Mouse (Mus musculus) embryonic facial prominence, embryonic 14.5 days (tissue): ENCODE measurements around the gene Izumo1r. TPM values are rescaled to one million over a fixed set of nuclear protein-coding genes. Genes with fewer than 3 reads are reported as not detected.
"Not testable (repeated sequence)": the region's sequence is repeated elsewhere in the genome, so short reads cannot be mapped to it uniquely, and the experiment has no call there.

Experiments used
- ATAC-seq: fragments of 200-750 bp; cut with Nextera tagmentation; 2 replicates; pipeline ENCODE4 v1.8.0; 2017; ENCODE audit warnings: low read depth, moderate number of reproducible peaks, moderate TSS enrichment
- DNase-seq: peaks from one replicate; pipeline ENCODE4 v3.0.0-alpha.2; 2015; ENCODE audit warnings: low spot score
- H3K27ac ChIP-seq: fragments of 300-500 bp; sonication (generic); replicated peaks from 2 replicates; pipeline ENCODE4 v1.5.1; 2014; ENCODE audit warnings: low read depth, mild to moderate bottlenecking, low read length, moderate library complexity
- H3K27me3 ChIP-seq: fragments of 300-500 bp; sonication (generic); replicated peaks from 2 replicates; pipeline ENCODE4 v1.6.1; 2014; ENCODE audit warnings: low read length; ENCODE audit not compliant: control insufficient read depth, insufficient read depth
- H3K36me3 ChIP-seq: fragments of 300-500 bp; sonication (generic); 2 replicates; pipeline ENCODE4 v1.6.1; 2014; ENCODE audit warnings: low read length, mixed read lengths; ENCODE audit not compliant: control insufficient read depth, insufficient read depth
- H3K4me1 ChIP-seq: fragments of 300-500 bp; sonication (generic); 2 replicates; pipeline ENCODE4 v1.6.1; 2014; ENCODE audit warnings: antibody characterized with exemption, low read length; ENCODE audit not compliant: control insufficient read depth, insufficient read depth
- H3K4me2 ChIP-seq: fragments of 300-500 bp; sonication (generic); 2 replicates; pipeline ENCODE4 v1.6.1; 2014; ENCODE audit warnings: low read depth, mild to moderate bottlenecking, low read length, moderate library complexity, mixed read lengths
- H3K4me3 ChIP-seq: fragments of 300-500 bp; sonication (generic); 2 replicates; pipeline ENCODE4 v1.5.1; 2014; ENCODE audit warnings: low read depth, mild to moderate bottlenecking, low read length
- H3K9ac ChIP-seq: fragments of 300-500 bp; sonication (generic); 2 replicates; pipeline ENCODE4 v1.6.1; 2014; ENCODE audit warnings: low read depth, mild to moderate bottlenecking, low read length, moderate library complexity, mixed read lengths
- H3K9me3 ChIP-seq: fragments of 300-500 bp; sonication (generic); 2 replicates; pipeline ENCODE4 v1.6.1; 2016; ENCODE audit warnings: low read length; ENCODE audit not compliant: control insufficient read depth
- WGBS: fragments of 180-500 bp; shearing (Covaris S2); extraction: QIAGEN DNeasy Blood & Tissue Kit; methylation state at CpG from one replicate; pipeline ENCODE4 v1.1.7; 2014; 5-methylcytosine and 5-hydroxymethylcytosine counted together
- polyA plus RNA-seq: library from polyadenylated mRNA; unstranded; fragments of >200 nt; fragmentation: Nextera tagmentation; extraction: Ambion mirVana; gene quantifications from 2 replicates; pipeline ENCODE4 v1.2.1, GENCODE M21; 2014

Gene Izumo1r
- polyA plus RNA-seq, 1 experiment from 2014 or later, result 0.51 TPM

- Histone ChIP-seq H3K27me3 (no peaks in the 10 kb centered on the region), H3K9me3 (no peaks in the 10 kb centered on the region), H3K9ac (no peak overlapping the region), H3K4me1 (no peaks in the 10 kb centered on the region), H3K27ac (no peak overlapping the region), H3K4me2 (no peak overlapping the region), H3K4me3 (no peak overlapping the region), H3K36me3 (no peaks in the 10 kb centered on the region)
- DNase-seq (no peak), ATAC-seq (no peak)
- WGBS, result 77% methylated on average over 4 of the region's 4 CpGs
Measured at GRCm38 (mm10) chr9:14884641-14885040, 19.1 kb downstream of the Izumo1r start.

DNA sequence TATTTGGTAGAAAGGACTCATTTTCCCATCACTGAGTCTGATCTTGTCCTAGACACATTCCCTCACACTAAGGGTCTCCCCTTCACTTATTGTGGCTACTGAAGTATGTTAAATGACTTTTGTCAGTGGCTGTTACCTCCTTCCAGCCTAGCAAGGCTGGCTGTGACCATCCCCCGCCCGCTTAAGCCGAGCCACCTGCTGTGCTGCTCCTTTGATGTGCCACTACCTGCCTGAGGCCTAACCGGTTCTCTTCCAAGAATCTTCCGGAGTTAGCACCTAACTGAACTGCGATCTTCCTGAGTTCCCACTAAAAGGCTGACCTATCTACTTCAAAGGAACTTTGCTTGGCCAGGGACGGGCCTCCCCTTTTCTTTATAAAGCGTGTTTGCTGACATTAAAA lies 27.2 kb downstream of the Izumo1r start:
- H3K4me3 ChIP-seq, H3K27ac ChIP-seq, ATAC-seq, H3K4me1 ChIP-seq, H3K36me3 ChIP-seq, DNase-seq, H3K27me3 ChIP-seq, H3K4me2 ChIP-seq, H3K9me3 ChIP-seq, H3K9ac ChIP-seq: not testable (repeated sequence)
- WGBS, result 18% methylated on average over 8 of the region's 8 CpGs

GRCm38 (mm10) chr9:14875743-14876507 lies 27.8 kb downstream of the Izumo1r start:
- no peak for DNase-seq
- no peak overlapping the region for H3K9ac ChIP-seq
- no peak overlapping the region for H3K27ac ChIP-seq
- H3K9me3 ChIP-seq, result no peaks in the 10 kb centered on the region
- no peaks in the 10 kb centered on the region for H3K27me3 ChIP-seq
- 81% methylated on average over 5 of the region's 5 CpGs for WGBS
- H3K4me1 ChIP-seq, result peaks cover 8% of the 10 kb centered on the region
- ATAC-seq, result no peak
- H3K4me3 ChIP-seq, result no peak overlapping the region
- H3K4me2 ChIP-seq, result no peak overlapping the region
- no peaks in the 10 kb centered on the region for H3K36me3 ChIP-seq

- no peak overlapping the region for H3K9ac ChIP-seq
- WGBS, result 35% methylated on average over 17 of the region's 17 CpGs
- H3K36me3 ChIP-seq, result no peaks in the 10 kb centered on the region
- H3K27me3 ChIP-seq, result no peaks in the 10 kb centered on the region
- no peak overlapping the region for H3K4me3 ChIP-seq
- H3K4me2 ChIP-seq, result no peak overlapping the region
- DNase-seq (no peak), ATAC-seq (peak; percentile 58; the same call in 1 of the 2 replicates)
- no peak overlapping the region for H3K27ac ChIP-seq
- no peaks in the 10 kb centered on the region for H3K9me3 ChIP-seq
- peaks cover 8% of the 10 kb centered on the region for H3K4me1 ChIP-seq
Measured at GRCm38 (mm10) chr9:14872181-14872930, 31.4 kb downstream of the Izumo1r start.

DNA sequence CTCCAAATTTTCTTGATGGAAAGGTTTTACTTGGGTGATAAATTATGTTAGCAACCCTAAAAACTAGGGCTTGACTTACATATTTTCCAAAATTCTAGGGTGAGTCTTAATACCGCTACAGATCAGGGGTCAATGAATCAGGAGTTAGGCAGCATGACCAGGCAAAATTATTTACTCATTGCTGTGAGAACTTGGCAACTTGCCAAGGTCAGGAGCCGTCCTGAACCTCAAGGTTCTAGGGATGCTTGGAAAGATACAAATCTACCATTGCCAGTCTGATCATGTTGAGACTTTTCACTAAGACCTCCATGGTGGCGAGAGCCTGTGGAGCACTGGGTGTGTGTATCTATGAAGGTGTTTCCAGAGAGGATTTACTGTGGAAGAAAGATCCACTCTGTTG lies 32.2 kb downstream of the Izumo1r start:
- Histone ChIP-seq H3K27ac (no peak overlapping the region), H3K36me3 (no peaks in the 10 kb centered on the region), H3K4me3 (no peak overlapping the region), H3K9me3 (no peaks in the 10 kb centered on the region), H3K4me1 (peaks cover 8% of the 10 kb centered on the region), H3K27me3 (no peaks in the 10 kb centered on the region), H3K9ac (no peak overlapping the region), H3K4me2 (no peak overlapping the region)
- DNase-seq, result no peak
- WGBS, result 65% methylated on average over 3 of the region's 3 CpGs
- no peak for ATAC-seq

DNA sequence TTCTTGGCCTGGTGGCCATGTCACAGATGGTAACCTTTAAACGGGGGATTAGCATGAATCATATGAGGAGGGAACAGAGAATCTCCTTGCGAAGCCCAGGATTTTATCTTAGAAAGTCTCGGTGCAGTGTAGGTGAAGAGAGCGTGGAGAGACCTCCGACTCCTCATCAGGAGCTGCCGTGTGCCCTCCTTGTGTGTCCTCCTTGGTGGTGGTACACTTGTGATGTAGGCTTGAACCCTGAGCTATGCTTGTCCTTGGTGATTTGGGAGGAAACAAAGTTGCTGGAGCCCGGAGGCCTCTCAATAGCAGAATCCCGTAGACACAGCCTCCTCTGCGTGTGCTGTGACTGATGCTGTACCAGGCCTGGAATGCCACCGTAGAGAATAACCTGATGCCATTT lies 32.9 kb downstream of the Izumo1r start:
- Histone ChIP-seq H3K27me3 (no peaks in the 10 kb centered on the region), H3K36me3 (no peaks in the 10 kb centered on the region), H3K4me3 (no peak overlapping the region), H3K4me1 (peaks cover 8% of the 10 kb centered on the region), H3K9ac (no peak overlapping the region), H3K4me2 (no peak overlapping the region), H3K9me3 (no peaks in the 10 kb centered on the region), H3K27ac (no peak overlapping the region)
- WGBS, result 79% methylated on average over 10 of the region's 10 CpGs
- DNase-seq (no peak), ATAC-seq (no peak)

- Histone ChIP-seq H3K4me2 (no peak overlapping the region), H3K27me3 (no peaks in the 10 kb centered on the region), H3K9me3 (no peaks in the 10 kb centered on the region), H3K4me3 (no peak overlapping the region), H3K9ac (no peak overlapping the region), H3K36me3 (no peaks in the 10 kb centered on the region), H3K4me1 (peaks cover 8% of the 10 kb centered on the region), H3K27ac (no peak overlapping the region)
- 76% methylated on average over 2 of the region's 2 CpGs for WGBS
- DNase-seq (no peak), ATAC-seq (no peak)
Measured at GRCm38 (mm10) chr9:14870377-14870776, 33.4 kb downstream of the Izumo1r start.

GRCm38 (mm10) chr9:14868326-14868725 lies 35.4 kb downstream of the Izumo1r start:
- H3K4me3 ChIP-seq, result no peak overlapping the region
- no peaks in the 10 kb centered on the region for H3K27me3 ChIP-seq
- peaks cover 8% of the 10 kb centered on the region for H3K4me1 ChIP-seq
- no peak overlapping the region for H3K4me2 ChIP-seq
- H3K27ac ChIP-seq, result no peak overlapping the region
- no peaks in the 10 kb centered on the region for H3K9me3 ChIP-seq
- no peaks in the 10 kb centered on the region for H3K36me3 ChIP-seq
- no peak overlapping the region for H3K9ac ChIP-seq
- WGBS, result 92% methylated on average over 8 of the region's 8 CpGs
- ATAC-seq, result no peak
- DNase-seq, result no peak
